Comparison of ENCODE assay signal across 9 mouse cellular contexts in genomic region chr12:105786113-105786512, GRCm38 (mm10). TPM values are rescaled to one million over a fixed set of nuclear protein-coding genes. Genes with fewer than 3 reads are reported as not detected.
DNase-seq lines count a peak whose midpoint lies in the region; ATAC-seq and TF ChIP-seq lines count a peak whose summit lies in the region.
"Had no signal": no experiment of that assay in that cellular context is flagged by ENCODE, and none has a peak within 500 bp of the region (broad histone marks: within the 10 kb centered on the region; RNA-seq: fewer than 3 reads in every experiment).

No protein-coding gene starts in this region.

- peak overlapping the region; percentile 100 for H3K4me2 ChIP-seq in CH12.LX (ENCODE audit: insufficient read depth, low read depth, poor library complexity, severe bottlenecking)
- peak overlapping the region; percentile 76 for H3K4me2 ChIP-seq in heart, embryonic 16.5 days (ENCODE audit: low read depth, low read length)
- H3K4me2 ChIP-seq in liver, postnatal 0 days (ENCODE audit: low read depth, low read length): peak overlapping the region; percentile 88

- H3K4me1 ChIP-seq in CH12.LX (ENCODE audit: control insufficient read depth in 1 of 2, insufficient read depth in 2 of 2): peaks cover 0 to 36% of the 10 kb centered on the region in 2 experiments; a peak in 2 of 4 replicates
- H3K4me1 ChIP-seq in heart, embryonic 16.5 days (ENCODE audit: control insufficient read depth, insufficient read depth, low read length): peaks cover 16% of the 10 kb centered on the region
- H3K4me1 ChIP-seq in liver, postnatal 0 days (ENCODE audit: insufficient read depth): peaks cover 18% of the 10 kb centered on the region

- no peaks in the 10 kb centered on the region for H3K27me3 ChIP-seq in CH12.LX (replicated peaks)
- no peaks in the 10 kb centered on the region for H3K27me3 ChIP-seq in heart, embryonic 16.5 days (ENCODE audit: control insufficient read depth, insufficient read depth, low read length)
- H3K27me3 ChIP-seq in liver, postnatal 0 days (ENCODE audit: insufficient read depth, low read length): no peaks in the 10 kb centered on the region

- no peaks in the 10 kb centered on the region for H3K9me3 ChIP-seq in CH12.LX (replicated peaks; ENCODE audit: low read length)
- no peaks in the 10 kb centered on the region for H3K9me3 ChIP-seq in heart, embryonic 16.5 days (replicated peaks; ENCODE audit: control insufficient read depth, low read length)
- H3K9me3 ChIP-seq in liver, postnatal 0 days (ENCODE audit: low read length): no peaks in the 10 kb centered on the region

- TF ChIP-seq POLR2A in CH12.LX (IDR thresholded peaks at IDR 0.05; ENCODE audit: low read depth, low read length): no peak

- peaks cover 61% of the 10 kb centered on the region for H3K79me2 ChIP-seq in CH12.LX (replicated peaks; ENCODE audit: control insufficient read depth, extremely low read depth, insufficient read depth, poor library complexity, severe bottlenecking)

- H3K27ac ChIP-seq in gastrocnemius, adult 2 months: peak overlapping the region; percentile 98
- H3K27ac ChIP-seq in CH12.LX (ENCODE audit: insufficient read depth, low read depth): no peak overlapping the region
- H3K27ac ChIP-seq in heart, embryonic 16.5 days (ENCODE audit: low read length): peak overlapping the region; percentile 11; the same call in 1 of the 2 replicates
- H3K27ac ChIP-seq in liver, postnatal 0 days (ENCODE audit: low read depth): 0 out of 2 replicates have a peak overlapping the region, but pooled peaks have one; percentile 99

- H3K9ac ChIP-seq in CH12.LX (ENCODE audit: insufficient read depth, low read depth): peak overlapping the region; percentile 99
- H3K9ac ChIP-seq in heart, embryonic 16.5 days (ENCODE audit: low read length): peak overlapping the region; percentile 94
- peak overlapping the region; percentile 91 for H3K9ac ChIP-seq in liver, postnatal 0 days (replicated peaks)

- intact Hi-C loops in gastrocnemius, adult 2 months (cut with DNase I): no loop called here

- TF ChIP-seq RAD21 in CH12.LX (IDR thresholded peaks at IDR 0.05; ENCODE audit: low read depth, low read length): no peak

- ATAC-seq in heart, embryonic 16.5 days (replicated peaks; ENCODE audit: extremely low read depth, insufficient read depth, low FRiP score): no peak
- ATAC-seq in liver, postnatal 0 days: no peak

- dilution Hi-C loops in CH12.LX (cut with MboI; ENCODE audit: extremely low pct_ligation_motif_present, extremely low pct_unique_long_range_greater_than_20kb, low sequenced_read_pairs): no loop called here

- WGBS in heart, embryonic 16.5 days: 68% methylated on average over 1 of the region's 1 CpGs
- WGBS in liver, postnatal 0 days (ENCODE audit: insufficient replicate concordance): 45% methylated on average over 1 of the region's 1 CpGs

- H3K36me3 ChIP-seq in CH12.LX (replicated peaks in 1 of 2; ENCODE audit: control insufficient read depth in 1 of 2, insufficient read depth in 1 of 2, low read length in 1 of 2): peaks cover 0 to 35% of the 10 kb centered on the region in 2 experiments
- H3K36me3 ChIP-seq in heart, embryonic 16.5 days (ENCODE audit: control insufficient read depth, insufficient read depth): no peaks in the 10 kb centered on the region
- no peaks in the 10 kb centered on the region for H3K36me3 ChIP-seq in liver, postnatal 0 days (replicated peaks; ENCODE audit: insufficient read depth, low read length)

- TF ChIP-seq EP300 in CH12.LX (IDR thresholded peaks at IDR 0.05; ENCODE audit: low read length): 0 out of 2 replicates have a peak, but pooled peaks have one; percentile 8
- no peak for TF ChIP-seq EP300 in liver, postnatal 0 days (IDR thresholded peaks at IDR 0.05; ENCODE audit: low read depth)

- DNase-seq in gastrocnemius, adult 2 months: no peak
- no peak for DNase-seq in gastrocnemius, postnatal 4 days (ENCODE audit: low spot score in 2 of 2)
- DNase-seq in CH12.LX (ENCODE audit: extremely low read depth) (no peak), MN1 (ENCODE audit: low spot score) (no peak)
- no peak for DNase-seq in liver, postnatal 0 days
- DNase-seq in spleen, postnatal 4 days (ENCODE audit: low spot score in 2 of 2): no peak
- DNase-seq in cerebellum, postnatal 36 days: no peak
- DNase-seq: lung, postnatal 4 days had no signal

- no peak for TF ChIP-seq CTCF in gastrocnemius, adult 2 months (IDR thresholded peaks at IDR 0.05)
- TF ChIP-seq CTCF in CH12.LX (conservative IDR thresholded peaks at IDR 0.05 in 1 of 2, IDR thresholded peaks at IDR 0.05 in 1 of 2; ENCODE audit: low read depth in 2 of 2, low read length in 2 of 2): no peak
- TF ChIP-seq CTCF in liver, postnatal 0 days (IDR thresholded peaks at IDR 0.05; ENCODE audit: low read depth): no peak

- H3K4me3 ChIP-seq in gastrocnemius, adult 2 months: peak overlapping the region; percentile 78
- H3K4me3 ChIP-seq in CH12.LX (replicated peaks in 1 of 3; ENCODE audit: low read depth in 2 of 3, low read length in 2 of 3, poor library complexity in 1 of 3): peak overlapping the region; percentile 64 to 96 (median 82)
- peak overlapping the region; percentile 80 for H3K4me3 ChIP-seq in heart, embryonic 16.5 days (ENCODE audit: low read length)
- H3K4me3 ChIP-seq in liver, postnatal 0 days (ENCODE audit: low read depth, low read length): peak overlapping the region; percentile 80

- in situ Hi-C loops in CH12.LX (cut with MboI; ENCODE audit: low pct_ligation_motif_present, low pct_unique_long_range_greater_than_20kb, low sequenced_read_pairs): no loop called here

TF ChIP-seq in CH12.LX, 34 proteins besides CTCF, POLR2A, EP300 and RAD21:
- no peak for TF ChIP-seq IRF4 (IDR thresholded peaks at IDR 0.05; ENCODE audit: low read depth, low read length)

RNA-seq across cellular contexts. Expression of gene Papola, which starts 1.6 kb away (rescaled TPM):
- total RNA-seq in gastrocnemius, adult 2 months (2021): 10 to 100 TPM; 70.0 to 88.1 TPM
- total RNA-seq in gastrocnemius, postnatal 4 days (2021): 100 to 1,000 TPM; 135 to 137 TPM
- total RNA-seq in CH12.LX (2012; rRNA removed): 90.1 and 100.0 TPM in 2 replicates
- 111 and 115 TPM in 2 replicates for total RNA-seq in CH12.LX (2014; rRNA removed)
- polyA plus RNA-seq in CH12.LX (2012; ENCODE audit: insufficient read length, low read depth): 150 TPM in 2 replicates
- 138 and 166 TPM in 2 replicates for polyA plus RNA-seq in heart, embryonic 16.5 days (2015; fragmentation: Nextera tagmentation; extraction: Ambion mirVana)
- 66.7 and 70.7 TPM in 2 replicates for polyA plus RNA-seq in liver, postnatal 0 days (2015; fragmentation: Nextera tagmentation; extraction: Ambion mirVana)
